Mouse (Mus musculus): Measurements from ENCODE around the gene 1810043G02Rik.
"Not testable (repeated sequence)": the region's sequence is repeated elsewhere in the genome, so short reads cannot be mapped to it uniquely, and the experiment has no call there.

Gene 1810043G02Rik

GRCm38 (mm10) chr10:78005791-78006438, 27.6 kb downstream of the 1810043G02Rik start:
- no peak for DNase-seq

- DNase-seq = no peak
Measured at GRCm38 (mm10) chr10:78007203-78007602, 28.9 kb downstream of the 1810043G02Rik start.

- no peak for DNase-seq
Measured at GRCm38 (mm10) chr10:78008169-78008568, 29.8 kb downstream of the 1810043G02Rik start.

- DNase-seq = peak; percentile 99
Measured at GRCm38 (mm10) chr10:78009184-78009944, 31.0 kb downstream of the 1810043G02Rik start.

- no peak for DNase-seq
Measured at GRCm38 (mm10) chr10:78009945-78010293, 31.6 kb downstream of the 1810043G02Rik start, which contains the start of gene Pfkl. TSS of gene Pfkl (minus strand) at chr10:78010083.

GRCm38 (mm10) chr10:78010335-78010734, 32.0 kb downstream of the 1810043G02Rik start:
- peak; percentile 29 for DNase-seq

GRCm38 (mm10) chr10:78011116-78011515, 32.8 kb downstream of the 1810043G02Rik start:
- not testable (repeated sequence) for DNase-seq

- DNase-seq = no peak
Measured at GRCm38 (mm10) chr10:78012661-78013495, 34.6 kb downstream of the 1810043G02Rik start.

- DNase-seq = no peak
Measured at GRCm38 (mm10) chr10:78015489-78015888, 37.2 kb downstream of the 1810043G02Rik start.

GRCm38 (mm10) chr10:78016366-78016765, 38.0 kb downstream of the 1810043G02Rik start:
- DNase-seq = no peak

GRCm38 (mm10) chr10:78018797-78019203, 40.5 kb downstream of the 1810043G02Rik start:
- DNase-seq = peak; percentile 91

GRCm38 (mm10) chr10:78019291-78019690, 41.0 kb downstream of the 1810043G02Rik start:
- DNase-seq = no peak

- not testable (repeated sequence) for DNase-seq
Measured at GRCm38 (mm10) chr10:78019984-78020383, 41.7 kb downstream of the 1810043G02Rik start.

GRCm38 (mm10) chr10:78025453-78025852, 47.1 kb downstream of the 1810043G02Rik start:
- not testable (repeated sequence) for DNase-seq

GRCm38 (mm10) chr10:78028129-78028528, 49.8 kb downstream of the 1810043G02Rik start:
- DNase-seq = peak; percentile 85

- DNase-seq = no peak
Measured at GRCm38 (mm10) chr10:78029080-78029479, 50.8 kb downstream of the 1810043G02Rik start.

GRCm38 (mm10) chr10:78031987-78032386, 53.7 kb downstream of the 1810043G02Rik start:
- no peak for DNase-seq

Data from thymus, postnatal 4 days (tissue).